Mouse (Mus musculus): ENCODE data around the gene Gm2115. TPM values are rescaled to one million over a fixed set of nuclear protein-coding genes. Genes with fewer than 3 reads are reported as not detected.

The Gm2115 gene
- 10 to 100 TPM; 36.3 to 42.6 TPM for total RNA-seq (2021)
- long read RNA-seq, experiment 1, full-length matches to known transcripts, result 5 of 11 reads
- long read RNA-seq, experiment 1, partial matches to known transcripts, result 0 of 11 reads
- long read RNA-seq, experiment 1, other reads (novel, unspliced or antisense), result 6 of 11 reads
- long read RNA-seq, experiment 2, full-length matches to known transcripts, result 10 of 22 reads
- long read RNA-seq, experiment 2, partial matches to known transcripts, result 6 of 22 reads
- long read RNA-seq, experiment 2, other reads (novel, unspliced or antisense), result 6 of 22 reads

DNA sequence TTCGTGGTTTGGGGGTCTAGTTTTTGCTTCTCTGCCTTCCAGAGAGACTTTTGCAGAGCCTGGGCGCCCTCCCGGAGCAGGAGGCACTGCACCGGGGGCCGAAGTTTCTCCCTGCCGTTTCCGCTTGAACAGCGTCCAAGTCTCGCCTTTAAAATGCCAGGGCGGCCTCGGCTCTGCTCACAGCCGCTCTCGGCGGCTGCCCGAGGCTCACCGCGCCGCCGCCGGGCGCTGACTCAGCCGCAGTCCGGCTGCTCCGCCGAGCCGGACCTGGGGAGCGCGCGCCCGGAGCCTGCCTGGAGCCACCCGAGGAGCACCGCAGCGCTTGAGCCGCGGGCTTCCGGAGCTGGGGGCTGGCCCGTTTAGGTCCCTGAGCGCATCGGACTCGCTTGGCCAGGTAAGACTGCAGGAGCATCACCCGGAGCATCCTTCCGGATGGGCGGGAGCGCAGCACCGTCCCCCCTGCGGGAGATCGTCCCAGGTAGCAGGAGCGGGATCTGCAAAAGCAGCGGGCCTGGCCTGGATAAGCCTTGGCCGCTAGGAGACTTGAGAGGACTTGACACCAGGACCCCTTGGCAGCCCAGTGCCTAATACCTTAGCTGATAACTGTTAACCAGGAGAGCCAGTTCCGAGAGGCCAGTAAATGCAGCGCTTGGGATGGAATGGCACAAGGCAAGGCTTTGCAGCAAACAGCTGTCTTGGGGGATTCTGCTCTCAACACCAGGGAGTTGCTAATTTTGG, at the start of gene Gm2115:
TSS of gene Gm2115 (plus strand) at position 159 of the 738 bp plus-strand sequence.
- peak; percentile 61 to 72 for DNase-seq (ENCODE audit: low spot score in 2 of 2)

GRCm38 (mm10) chr7:84483447-84484407, 45.0 kb upstream of the Gm2115 start:
- DNase-seq (ENCODE audit: low spot score in 2 of 2), result no peak

DNA sequence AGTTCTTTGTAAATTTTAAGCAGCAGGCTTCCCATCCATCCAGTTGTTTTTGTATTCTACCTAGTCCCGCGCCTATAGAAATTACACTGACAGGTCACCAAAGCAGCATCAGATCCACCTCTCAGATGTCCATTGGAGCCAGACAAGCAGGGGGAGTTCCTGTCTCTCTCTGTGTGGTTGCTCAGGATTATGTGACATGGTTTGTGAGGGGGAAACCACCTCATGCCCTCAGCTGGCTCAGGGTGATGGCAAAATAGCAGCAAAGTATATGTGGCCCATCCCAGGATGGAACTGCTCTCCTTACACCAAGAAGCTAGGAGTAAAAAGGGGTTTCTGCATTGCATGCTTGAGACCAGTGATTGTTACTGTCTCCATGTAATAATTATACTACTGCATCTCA, 42.3 kb upstream of the Gm2115 start:
- no peak for DNase-seq (ENCODE audit: low spot score in 2 of 2)

DNA sequence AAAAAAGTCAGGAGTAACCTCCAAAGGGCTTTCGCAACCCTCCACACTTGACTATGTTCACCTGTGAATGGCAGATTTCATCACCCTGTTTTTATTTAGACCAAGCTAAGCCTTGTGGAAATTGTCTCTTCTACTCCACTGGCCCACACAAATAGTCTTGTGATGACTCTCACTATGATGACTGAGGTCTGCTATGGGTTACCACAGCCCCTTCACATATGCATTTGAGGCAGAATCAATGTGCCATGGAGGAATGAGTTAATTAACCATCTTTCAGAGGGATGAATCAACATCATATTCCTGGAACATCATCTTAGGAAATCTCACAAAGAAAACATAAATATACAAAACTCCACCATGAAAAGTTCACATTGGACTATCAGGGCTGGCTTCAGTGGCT, 25.6 kb upstream of the Gm2115 start:
- no peak for DNase-seq (ENCODE audit: low spot score in 2 of 2)

- no peak for DNase-seq (ENCODE audit: low spot score in 2 of 2)
Measured at GRCm38 (mm10) chr7:84518533-84519198, 10.1 kb upstream of the Gm2115 start.

DNA sequence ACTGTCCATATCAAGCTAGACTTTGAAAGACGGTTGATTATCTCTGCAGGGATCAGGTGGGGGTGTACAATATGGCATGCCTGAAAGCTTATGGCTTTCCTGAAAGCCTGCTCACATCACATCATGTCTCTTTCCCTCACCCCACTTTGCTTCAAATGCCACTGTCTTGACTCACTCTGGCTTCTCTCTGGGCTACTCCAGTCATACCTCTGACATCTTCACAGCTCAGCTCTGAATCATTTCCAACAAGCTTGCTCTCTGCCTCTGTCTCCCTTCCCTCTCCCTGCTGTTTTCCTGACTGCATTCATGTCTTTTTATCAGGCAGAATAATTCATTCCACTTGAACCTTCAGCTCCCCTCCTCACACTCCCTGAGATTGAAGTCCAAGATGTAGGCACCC, 7.4 kb upstream of the Gm2115 start:
- no peak for DNase-seq (ENCODE audit: low spot score in 2 of 2)

GRCm38 (mm10) chr7:84522426-84522825, 6.3 kb upstream of the Gm2115 start:
- no peak for DNase-seq (ENCODE audit: low spot score in 2 of 2)

DNA sequence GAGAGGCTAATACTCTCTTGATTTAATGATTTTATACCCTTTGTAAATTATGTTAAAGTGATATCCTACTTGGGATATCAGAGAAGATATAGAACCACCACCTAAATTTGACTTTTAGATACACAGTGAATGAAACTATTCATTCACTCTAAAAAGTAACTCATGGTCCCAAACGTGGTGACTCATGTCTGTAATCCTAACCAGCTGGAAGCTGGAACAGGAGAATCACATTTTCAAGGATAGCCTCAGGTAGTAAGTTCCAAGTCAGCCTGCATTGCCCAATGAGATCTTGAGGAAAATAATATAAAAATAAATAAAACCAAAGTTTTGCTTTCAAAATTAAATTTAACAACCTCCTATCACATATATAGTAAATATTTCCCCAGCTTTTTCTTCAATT, 2.6 kb upstream of the Gm2115 start:
- no peak for DNase-seq (ENCODE audit: low spot score in 2 of 2)

- DNase-seq (ENCODE audit: low spot score in 2 of 2), result no peak
Measured at GRCm38 (mm10) chr7:84532795-84533194, 4.0 kb downstream of the Gm2115 start.

DNA sequence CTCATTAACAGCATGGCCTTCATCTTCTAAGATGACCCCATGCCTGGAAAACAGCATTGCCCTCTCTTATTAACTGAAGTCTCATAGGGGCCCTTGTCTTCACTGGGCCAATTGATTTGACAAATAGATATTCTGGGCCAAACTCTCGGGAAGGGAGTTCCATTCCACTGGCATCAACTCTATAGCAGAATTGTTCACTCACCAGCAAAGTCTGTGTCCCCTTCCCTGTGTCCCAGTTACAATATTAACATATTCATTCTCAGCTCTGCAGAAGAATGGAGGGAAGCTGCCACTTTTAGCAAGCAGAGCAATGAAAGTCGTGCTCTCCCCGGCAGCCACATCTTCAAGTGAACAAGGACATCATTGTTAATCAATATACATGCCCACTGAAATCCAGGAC, 5.9 kb downstream of the Gm2115 start:
- no peak for DNase-seq (ENCODE audit: low spot score in 2 of 2)

DNA sequence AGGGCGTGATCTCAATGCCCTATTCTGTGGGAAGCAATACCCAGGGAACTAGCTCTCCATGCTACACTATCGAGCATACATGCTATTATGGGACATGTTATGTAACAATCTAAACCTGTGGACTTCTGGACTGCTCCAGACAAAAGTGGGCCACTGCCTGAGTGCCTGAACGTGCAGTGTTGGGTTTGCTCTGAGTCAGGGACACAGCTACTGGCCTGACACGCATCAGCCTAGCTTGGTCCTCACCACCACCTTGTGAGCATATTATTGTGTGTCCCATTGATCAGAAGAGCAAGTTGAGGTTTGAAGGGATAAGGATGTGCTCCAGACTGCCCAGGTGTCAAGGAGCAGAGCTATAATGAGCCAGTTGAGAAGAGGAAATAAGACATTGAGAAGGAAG, 16.2 kb downstream of the Gm2115 start:
- no peak for DNase-seq (ENCODE audit: low spot score in 2 of 2)

- no peak for DNase-seq (ENCODE audit: low spot score in 2 of 2)
Measured at GRCm38 (mm10) chr7:84546667-84547066, 17.9 kb downstream of the Gm2115 start.

DNA sequence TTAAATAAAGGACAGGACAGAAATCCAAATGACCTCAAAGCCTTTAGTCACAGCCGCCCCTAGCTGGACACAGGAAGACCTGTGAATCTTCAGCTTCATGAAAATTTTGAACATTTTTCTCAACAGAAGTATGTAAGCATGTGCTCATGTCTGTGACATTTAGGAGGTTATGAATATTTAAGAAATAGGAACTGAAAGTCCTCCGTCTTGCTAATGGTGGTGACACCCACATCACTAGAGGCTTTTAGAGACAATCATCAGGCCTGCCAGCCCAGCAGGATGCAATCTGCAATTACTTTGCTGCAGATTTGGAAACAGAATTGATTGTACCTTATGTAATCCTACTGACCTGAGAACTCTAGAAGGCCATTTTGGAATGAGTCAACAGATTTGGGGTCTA, 22.7 kb downstream of the Gm2115 start:
- no peak for DNase-seq (ENCODE audit: low spot score in 2 of 2)

- DNase-seq (ENCODE audit: low spot score in 2 of 2), result no peak
Measured at GRCm38 (mm10) chr7:84555294-84555693, 26.5 kb downstream of the Gm2115 start.

DNA sequence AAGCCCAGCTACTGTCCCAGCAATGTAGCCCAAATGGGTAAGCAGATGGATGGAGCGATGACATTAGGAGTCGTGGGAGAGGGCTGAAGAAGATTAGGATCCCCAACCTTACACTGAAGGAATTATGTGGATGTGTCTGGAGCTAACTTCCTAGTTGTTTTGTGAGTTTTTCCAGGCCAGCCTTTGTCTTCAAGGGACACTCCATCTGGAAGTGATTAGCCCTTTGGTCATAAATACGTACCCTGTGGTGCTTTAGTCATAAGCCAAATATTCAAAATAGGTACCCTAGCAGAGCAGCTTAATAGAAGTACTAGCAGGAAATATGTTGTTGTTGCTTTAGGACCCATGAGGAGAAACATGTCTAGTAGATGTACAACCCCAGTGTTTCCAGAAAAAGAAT, 28.6 kb downstream of the Gm2115 start:
- DNase-seq (ENCODE audit: low spot score in 2 of 2), result no peak

DNA sequence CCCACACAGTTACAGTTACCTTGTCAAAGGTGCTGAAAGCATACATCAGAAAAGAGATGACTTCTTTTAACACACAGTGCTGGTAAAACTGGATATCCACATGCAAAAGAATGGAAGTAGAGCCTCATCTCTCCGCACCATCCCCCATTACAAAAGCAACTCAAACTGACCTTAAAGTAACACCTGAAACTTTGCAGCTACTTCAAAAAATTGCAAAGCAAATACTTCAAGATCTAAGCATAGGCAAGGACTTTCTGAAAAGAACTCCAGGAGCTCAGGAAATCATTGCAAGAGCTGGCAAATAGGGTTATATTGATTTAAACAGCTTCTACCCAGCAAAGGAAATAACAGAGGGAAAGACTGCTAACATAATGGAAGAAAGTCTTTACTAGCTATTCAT, 31.7 kb downstream of the Gm2115 start:
- no peak for DNase-seq (ENCODE audit: low spot score in 2 of 2)

DNA sequence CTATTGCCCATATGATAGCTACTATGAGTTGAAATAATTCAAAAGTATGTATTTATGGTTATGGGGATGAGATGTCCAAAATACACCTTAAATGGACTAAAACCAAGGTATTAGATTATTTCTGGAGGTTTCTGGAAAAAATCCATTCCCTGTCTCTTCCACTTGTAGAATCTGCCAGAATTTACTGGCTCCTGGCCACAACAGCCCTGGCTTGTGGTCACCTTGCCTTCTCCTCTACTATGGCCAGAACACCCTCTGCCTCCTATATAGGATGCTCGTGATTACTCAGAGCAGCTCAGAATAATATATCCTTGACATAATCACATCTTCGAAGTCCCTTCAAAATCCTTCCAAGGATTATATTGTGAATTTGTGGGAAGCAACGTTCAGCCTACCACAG, 35.5 kb downstream of the Gm2115 start:
- DNase-seq (ENCODE audit: low spot score in 2 of 2), result no peak

- DNase-seq (ENCODE audit: low spot score in 2 of 2), result no peak
Measured at GRCm38 (mm10) chr7:84566200-84566599, 37.4 kb downstream of the Gm2115 start.

DNA sequence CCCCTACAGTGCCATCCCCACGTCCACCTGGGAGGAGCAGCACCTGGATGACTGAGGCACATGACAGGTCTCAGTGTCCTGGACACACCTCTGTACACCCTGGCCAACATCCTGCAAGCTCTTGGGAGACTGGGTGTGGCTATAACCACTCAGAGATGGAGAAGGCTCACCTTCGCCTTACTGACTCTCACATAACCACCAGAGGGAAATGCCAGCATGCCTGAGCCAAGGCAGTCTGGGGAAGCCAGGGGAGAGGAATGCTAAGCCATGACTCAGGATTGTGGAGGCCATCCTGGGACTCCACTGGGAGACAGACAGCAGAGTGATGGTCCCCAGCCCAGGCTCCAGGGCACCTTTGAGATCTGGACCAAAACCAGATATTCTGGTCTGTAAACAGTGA, 48.3 kb downstream of the Gm2115 start:
- no peak for DNase-seq (ENCODE audit: low spot score in 2 of 2)

- DNase-seq (ENCODE audit: low spot score in 2 of 2), result no peak
Measured at GRCm38 (mm10) chr7:84578841-84579240, 50.1 kb downstream of the Gm2115 start.

DNA sequence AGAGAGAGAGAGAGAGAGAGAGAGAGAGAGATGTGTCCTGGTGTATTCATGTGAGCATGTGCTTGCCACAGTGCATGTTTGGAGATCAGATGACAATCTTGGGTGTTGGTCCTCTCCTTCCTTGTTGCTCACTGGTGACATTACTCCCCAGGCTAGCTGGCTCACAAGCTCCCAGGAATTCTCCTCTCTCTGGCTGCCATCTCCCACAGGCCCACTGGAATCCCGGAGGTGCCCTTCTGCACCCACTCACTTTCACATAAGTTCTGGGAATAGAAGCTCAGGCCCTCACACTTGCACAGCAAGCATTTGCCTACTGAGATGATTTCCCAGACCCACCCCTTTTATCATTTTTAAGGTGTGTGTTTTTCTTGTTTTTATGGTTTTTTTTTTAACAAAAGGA, 51.0 kb downstream of the Gm2115 start:
- DNase-seq (ENCODE audit: low spot score in 2 of 2), result peak in 1 of 2 experiments; percentile 2

Data from adrenal gland, adult 18-20 months (tissue).